Mouse (Mus musculus) layer of hippocampus, adult 8-10 months (tissue): ENCODE measurements around the gene Ppp1r18. TPM values are rescaled to one million over a fixed set of nuclear protein-coding genes. Genes with fewer than 3 reads are reported as not detected.

Experiments used
- DNase-seq, 2 experiments: peaks; one replicate each; pipeline ENCODE4 v3.0.0; 2022; ENCODE audit warnings: low spot score in 2 of 2
- total RNA-seq, 4 experiments: library from RNA; stranded (reverse); gene quantifications; 2 replicates each; pipeline ENCODE4 v1.2.4; 2022

The Ppp1r18 gene
- total RNA-seq, 4 experiments from 2014 or later: 6.5 to 19.5 (median 12.8) TPM

DNA sequence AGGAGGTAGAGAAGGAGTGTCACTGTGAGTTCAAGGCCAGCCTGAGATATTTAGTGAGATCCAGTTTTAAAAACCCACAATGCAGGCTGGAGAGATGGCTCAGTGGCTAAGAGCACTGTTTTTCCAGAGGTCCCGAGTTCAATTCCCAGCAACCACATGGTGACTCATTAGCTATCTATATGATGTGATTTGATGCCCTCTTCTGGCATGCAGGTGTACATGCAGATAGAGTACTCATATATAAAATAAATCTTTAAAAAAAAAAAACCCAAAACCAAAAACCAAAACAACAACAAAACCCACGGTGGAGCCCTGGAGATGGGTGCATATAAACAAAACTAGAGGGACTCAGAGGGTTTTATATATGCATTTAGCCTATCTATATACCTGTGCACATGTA is 42.2 kb downstream of the Ppp1r18 start:
- no peak for DNase-seq

DNA sequence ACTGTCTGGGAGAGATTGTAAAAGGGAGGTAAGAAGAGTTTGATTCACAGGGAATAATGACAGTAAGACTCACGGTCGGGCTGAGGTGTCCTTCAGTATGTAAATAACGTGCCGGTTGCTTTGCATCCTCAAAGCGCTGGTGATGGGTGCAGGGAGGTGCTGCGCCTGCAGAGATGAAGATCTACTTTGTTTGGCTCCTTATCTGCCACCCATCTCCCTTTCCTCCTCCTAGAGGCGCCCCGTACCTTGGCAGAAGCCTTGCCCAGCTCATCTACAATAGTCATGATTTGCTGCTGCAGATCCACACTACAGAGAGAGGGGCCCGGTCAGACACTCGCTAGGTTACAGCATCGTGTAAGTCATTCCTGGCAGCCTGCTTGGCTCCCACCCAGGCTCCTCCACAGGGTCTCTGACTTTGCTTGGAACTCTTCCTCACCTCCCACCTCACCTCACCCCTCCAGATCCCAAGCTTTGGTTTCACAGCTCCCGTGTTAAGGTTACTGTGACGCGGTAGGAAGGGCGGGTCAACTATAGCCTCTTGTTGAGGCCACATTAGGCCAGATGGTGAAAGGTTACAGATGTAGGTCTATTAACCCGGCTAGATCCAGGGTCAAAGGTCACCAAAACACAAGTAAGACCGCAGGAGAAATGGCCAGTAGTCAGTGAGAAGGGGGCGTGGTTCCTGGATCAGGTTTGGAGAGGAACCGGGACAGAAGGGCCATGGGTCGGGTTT is 44.0 kb downstream of the Ppp1r18 start:
- DNase-seq: no peak

DNA sequence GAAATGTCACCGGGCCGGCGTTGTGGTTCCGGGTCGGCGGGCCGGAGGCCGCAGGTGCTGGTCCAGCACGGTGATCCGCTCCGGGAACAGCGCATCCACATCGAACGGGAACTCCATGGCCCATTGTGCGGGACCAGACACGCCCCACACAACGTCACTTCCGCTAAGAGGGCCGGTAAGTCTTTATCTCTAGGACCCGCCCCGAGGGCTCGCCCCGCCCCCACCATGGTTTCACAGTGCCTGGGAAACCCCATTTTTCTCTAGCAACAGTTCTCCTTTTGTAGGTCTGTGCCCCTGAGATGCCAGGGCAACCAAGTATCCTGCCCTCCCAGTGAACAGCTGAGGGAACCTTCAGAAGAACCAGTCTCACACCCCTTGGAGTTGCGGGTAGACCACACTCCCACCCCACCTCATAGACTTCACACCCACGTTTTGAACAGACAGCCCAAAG is 44.6 kb downstream of the Ppp1r18 start, which contains the start of gene Atat1:
Atat1 (minus strand) TSS at position 157 of the 451 bp plus-strand sequence.
- peak; percentile 93 for DNase-seq

DNA sequence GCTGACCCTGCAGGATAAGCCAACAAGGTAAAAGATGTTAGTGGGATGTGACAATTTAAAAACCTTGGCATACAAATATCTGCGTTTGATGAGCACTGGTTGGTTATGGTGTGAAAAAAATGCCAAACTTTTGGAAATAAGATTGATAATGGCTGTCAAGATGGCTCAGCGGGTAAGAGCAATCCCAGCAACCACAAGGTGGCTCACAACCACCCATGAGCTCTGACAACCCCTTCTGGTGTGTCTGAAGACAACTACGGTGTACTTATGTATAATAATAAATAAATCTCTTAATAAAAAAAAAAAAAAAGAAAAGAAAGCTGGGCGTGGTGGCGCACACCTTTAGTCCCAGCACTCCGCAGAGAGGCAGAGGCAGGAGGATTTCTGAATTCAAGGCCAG is 49.6 kb downstream of the Ppp1r18 start:
- no peak for DNase-seq

DNA sequence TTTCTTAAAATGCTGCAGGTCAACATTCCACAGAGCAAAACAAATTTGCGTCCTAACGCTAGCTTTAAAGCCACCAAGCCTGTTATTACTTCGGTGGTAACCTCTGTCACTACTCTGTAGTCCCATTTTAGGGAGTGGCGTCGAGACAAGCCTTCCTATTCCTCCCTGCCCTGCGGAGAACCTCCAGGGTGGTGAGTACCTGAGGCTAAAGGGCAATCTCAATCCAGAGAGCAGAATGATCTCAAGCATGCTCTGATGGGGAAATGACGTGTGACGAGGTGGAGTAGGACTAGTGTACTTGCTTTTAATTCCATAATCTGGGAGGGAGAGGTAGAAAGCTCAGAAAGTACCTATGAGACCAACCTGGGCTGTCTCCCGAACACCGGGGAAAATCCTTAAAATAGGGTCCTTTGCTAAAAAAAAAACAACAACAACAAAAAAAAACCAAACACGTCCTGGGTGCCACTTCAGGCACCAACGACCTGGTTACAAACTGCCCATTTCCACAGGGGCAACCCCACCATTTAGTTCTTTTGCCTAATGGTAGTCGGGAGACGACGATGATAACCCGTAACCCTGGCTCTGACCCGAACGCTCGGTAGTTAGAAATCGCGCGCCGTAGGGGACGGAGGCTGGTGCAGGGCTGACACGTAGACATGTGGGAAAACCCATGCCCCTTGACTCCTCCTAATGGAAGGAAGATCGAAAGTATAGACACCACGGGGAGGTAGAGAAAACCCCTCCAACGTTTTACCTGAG is 50.3 kb downstream of the Ppp1r18 start:
- no peak for DNase-seq

DNA sequence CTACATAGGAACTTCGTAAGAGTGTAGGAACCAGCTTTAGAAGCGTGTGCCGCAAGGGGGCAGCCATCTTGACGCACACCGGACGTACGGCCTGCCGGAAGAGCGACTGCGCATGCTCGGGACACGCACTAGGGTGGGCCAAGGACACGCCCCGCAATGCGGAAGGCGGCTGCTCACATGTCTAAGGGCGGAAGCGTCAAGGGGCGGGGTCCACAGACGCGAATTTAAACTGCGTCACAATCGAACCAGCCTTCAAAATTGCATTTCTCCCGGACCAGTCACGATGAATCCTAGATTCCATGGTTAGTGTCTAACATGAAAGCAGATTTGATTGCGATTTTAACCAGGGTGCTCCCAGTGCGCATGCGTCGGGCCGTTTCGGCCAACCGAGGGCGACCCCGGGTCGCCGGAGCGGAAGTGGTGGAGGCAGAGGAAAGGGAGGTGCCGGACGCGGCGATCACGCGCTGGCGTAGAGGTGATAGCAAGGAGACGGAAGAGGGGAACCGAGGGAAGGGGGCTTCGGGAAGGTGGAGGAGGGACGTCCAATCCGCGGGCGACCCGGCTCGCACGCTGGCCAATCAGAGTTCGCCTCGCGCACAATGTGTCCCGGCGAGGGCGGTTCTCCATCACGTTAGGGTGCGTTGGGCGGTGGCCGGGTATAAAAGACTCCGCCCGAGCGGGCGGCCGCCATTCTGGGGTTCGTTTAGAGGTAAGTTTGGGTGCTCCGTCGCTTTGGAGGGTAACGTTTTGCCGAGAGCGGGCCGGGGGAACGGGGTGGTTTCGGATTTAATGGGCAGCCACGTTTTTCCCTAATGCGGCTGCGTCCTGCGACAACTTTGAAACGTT is 51.1 kb downstream of the Ppp1r18 start, which contains the start of the genes Mrps18b and Ppp1r10:
Mrps18b (minus strand) TSS at position 93 of the 846 bp plus-strand sequence.
Ppp1r10 (plus strand) TSS at position 138 of the 846 bp plus-strand sequence.
- peak; percentile 99 to 100 for DNase-seq

DNA sequence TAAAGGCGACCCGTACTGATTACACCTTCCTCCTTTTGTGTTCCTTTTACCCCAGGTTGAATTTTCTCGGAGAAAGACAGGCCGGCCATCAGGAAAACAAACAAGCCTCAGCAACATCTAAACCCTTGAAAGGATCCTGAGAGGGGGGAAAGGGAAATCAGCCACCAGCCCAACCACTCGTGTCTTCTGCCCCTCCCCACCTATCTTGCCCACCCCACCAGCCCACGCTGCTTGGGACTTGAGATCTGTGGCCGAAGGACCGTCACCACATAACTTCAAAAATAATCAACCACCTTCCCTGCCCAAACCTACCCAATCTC is 51.7 kb downstream of the Ppp1r18 start:
- DNase-seq: no peak

DNA sequence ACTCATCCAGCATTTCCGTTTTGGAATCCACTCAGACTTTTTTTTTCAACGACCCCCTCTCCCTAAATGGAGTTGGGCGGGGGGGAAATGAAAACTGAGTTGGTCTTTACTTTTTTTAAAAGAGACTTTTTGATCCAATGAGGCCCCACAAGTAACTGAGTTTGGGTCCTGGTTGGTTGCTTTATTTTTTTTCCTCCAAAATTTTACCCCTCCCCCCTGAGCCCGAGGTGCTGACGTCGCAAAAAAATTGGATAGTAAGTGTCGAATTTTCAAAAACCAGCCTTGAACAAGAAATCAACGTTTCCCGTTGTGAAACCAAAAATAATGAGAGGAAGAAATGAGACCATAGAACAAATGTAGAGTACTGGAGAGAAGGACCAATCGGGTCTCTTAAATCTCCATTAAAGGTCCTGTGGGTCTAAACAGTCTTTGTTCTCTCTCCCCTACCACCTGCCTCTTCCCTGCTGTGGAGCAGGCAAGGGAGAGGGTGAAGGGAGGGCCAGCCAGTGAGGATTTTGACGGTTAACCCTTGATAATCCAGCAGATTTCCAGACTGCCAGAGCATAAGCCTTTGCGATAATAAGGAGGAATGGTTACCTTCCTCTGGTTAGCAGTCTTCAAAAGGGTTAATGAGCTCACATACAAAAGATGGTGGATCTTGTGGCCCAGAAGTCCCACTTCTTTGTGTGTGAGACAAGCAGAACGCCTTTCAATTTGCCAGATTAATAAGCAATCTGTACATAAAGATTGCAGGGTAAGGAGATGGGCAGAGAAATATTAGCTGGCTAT is 52.3 kb downstream of the Ppp1r18 start:
- peak in 1 of 2 experiments; percentile 50 for DNase-seq

DNA sequence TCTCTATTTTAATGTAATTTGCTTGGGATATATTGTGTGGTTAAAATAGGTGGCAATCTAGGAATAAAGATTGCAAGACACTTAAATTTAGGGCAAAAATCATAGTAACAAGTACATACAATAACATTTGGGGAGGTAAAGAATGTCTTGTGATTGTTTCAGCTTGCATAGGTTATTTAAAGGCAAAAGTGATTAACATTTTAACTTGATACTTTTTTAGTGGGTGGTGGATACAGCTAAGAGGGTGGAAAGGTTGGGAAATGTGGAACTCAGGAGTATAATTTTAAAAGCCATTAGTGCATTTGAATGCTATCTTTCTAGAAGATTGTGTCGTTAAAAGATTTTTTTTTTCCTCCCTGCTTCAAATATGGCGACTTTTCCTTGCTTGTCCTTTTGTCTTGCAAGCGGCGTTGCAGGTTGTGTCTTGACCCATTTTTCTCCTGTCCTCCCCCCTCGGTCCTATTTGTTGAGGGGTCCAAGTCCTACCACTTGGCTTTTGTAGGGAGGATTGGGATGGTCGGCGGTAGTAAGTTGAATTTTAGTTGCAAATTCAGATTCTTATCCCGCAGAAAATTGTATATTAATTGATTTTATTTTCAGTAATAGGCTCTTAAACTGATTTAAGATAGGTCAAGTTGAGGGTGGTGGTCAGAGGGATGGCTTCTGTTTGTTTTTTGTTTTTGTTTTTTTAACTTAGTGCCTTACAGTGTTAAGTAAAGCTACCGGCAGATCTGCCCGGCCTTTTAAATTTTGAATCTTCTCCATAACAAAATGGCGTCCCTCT is 53.1 kb downstream of the Ppp1r18 start:
- no peak for DNase-seq

DNA sequence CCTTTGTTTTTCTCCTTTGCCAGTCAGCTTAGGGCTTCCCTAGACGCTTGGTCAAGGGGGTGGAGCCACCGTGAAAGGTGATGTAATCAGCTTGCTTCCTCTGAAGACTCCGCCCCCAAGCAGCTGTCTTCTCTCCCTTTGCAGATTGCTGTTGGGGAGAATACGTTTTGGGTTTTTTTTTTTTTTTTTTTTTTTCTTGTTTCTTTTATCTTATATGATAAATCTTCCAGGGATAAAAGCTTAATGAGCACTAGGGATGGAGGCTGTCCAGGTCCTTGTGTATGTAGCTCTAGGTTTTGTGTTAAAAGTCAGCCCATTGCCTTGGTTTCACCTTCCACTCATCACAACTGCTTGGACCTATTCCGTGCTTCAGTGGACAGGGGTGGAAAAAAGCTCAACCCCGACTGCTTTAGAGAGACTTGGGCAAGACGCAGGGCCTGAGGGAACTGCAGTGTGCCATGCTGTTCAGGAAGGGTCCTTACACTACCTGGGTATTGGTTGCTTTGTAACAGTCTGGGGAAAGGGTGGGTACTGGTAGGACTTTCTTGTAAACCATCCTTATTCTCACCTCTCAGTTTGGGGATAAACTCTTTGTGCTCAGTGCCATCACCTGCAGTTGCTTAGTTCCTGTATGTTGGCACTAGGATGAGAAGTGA is 53.8 kb downstream of the Ppp1r18 start:
- DNase-seq: peak; percentile 94 to 96

DNA sequence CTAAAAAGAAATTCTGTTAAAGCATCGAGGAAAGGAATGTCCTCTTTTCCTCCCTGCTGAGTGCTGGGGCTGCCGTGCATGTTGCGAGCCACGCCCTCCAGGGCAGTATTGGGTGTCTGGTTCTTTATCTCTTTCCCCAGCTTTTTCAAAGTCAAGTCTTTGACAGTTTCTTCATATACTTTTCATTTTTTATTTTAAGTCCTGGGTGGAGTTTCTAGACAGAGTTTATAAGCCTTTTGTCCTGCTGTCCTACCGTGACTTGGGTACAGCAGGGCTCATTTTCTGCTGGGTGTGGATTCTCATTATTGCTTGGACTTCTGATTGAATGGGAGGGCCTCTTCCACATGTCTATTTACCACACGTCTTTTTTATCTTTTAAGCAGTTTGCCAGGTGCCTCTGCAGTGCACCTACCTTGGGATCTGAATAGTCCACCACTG is 54.5 kb downstream of the Ppp1r18 start:
- DNase-seq: no peak

DNA sequence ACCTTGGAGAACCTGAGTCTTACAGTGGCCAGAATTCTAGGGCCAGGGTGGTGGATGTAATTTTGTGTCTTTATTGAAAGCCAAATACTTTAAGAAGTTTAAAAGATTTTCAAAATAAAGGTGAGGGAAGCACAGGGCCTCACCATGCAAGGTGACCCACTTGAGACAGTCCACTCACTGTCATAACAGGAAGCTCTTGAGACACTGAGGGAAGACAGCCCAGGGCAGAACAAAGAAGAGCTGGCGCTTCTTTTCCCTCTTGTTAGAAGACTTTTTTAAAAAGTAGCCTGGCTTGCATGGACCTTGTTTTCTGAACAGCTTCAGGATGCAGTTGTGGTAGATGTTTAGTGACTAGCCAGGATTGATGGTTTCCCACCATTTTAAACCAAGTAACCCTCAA is 55.0 kb downstream of the Ppp1r18 start:
- no peak for DNase-seq

DNA sequence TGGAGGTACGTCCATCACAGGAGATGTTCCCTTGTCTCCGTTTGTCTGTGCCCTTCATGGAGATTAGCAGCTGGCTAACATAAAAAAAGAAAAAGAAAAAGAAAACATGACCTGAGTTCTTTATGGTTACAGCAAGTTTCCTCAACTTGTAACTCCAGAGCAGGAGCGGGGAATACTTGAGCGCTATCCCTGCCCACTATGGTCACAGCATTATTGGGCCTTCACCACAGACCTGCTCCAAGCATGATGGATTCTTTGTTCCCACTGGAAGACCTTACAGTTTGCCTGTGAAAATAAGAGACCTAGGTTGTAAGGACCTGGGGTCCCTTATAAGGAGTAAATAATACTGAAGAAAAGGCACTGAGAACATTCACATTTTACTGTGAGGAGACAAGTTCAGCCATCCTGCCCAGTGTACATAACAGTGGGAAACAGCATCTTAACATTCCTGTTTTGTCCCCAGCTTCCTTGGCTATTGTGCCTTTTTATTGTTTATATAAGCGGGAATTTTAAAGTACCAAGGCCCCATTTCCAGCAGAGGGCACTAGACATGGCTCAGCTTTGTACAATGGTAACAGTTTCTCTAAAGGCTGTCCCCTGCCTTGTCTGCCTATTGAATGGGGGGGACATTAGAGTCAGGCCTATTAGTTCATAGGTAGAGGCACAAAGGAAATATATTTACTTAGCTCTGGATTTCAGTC is 55.6 kb downstream of the Ppp1r18 start:
- DNase-seq: no peak

DNA sequence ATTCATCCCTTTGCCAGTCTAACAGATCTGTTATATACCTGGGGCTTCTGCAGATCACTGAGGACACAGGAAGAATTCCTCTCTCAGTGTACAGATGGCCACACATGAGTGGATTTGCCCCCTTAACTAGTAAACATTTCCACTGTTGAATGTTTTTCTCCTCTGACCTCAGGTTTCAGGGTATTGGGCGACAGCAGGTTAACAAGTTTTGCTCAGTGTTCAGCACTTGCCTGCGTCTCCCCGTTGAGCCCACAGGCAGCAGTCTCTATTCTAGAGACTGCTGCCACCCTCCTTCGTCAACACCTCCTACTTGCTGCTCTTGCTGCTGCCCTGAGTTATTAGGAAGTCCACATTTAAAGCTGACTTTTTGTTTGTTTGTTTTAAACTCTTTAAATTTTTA is 56.3 kb downstream of the Ppp1r18 start:
- DNase-seq: no peak

DNA sequence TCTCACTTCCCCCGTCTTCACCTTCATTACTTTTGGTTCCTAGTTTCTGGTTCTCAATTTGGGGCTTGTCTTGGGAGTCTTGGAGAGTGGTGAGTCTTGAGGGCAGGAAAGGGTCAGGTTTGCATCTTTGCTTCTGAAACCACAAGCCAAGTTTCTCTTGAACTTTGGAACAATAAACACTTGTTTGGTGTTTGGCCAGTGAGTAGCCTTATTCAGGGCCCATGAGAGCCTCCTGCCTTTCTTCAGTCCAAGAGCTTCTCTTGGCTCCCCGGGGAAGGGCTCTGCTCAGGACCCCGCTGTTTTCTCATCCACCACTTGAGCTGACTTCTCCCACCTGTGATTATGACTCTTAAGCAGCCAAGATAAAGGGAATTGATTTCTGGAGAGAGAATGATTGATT is 57.2 kb downstream of the Ppp1r18 start:
- no peak for DNase-seq

DNA sequence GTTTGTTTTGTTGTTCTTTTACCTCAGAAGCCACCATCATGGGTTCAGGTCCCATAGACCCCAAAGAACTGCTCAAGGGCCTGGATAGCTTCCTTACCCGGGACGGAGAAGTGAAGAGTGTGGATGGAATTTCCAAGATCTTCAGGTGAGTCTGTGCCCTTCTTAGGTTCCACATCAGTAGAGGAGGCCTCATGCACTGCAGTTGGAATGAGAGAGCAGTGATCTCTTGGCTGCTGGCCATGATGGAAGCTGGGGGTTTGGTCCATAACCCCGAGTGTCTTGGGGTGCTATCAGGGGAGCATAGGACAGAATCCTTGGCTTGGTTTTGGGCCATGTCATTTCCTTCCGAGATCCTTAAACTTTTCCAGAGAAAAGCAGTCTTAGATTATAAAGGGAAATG is 57.9 kb downstream of the Ppp1r18 start:
- no peak for DNase-seq
